Mouse (Mus musculus): Measurements from ENCODE around the gene Wdpcp.

Wdpcp gene

DNA sequence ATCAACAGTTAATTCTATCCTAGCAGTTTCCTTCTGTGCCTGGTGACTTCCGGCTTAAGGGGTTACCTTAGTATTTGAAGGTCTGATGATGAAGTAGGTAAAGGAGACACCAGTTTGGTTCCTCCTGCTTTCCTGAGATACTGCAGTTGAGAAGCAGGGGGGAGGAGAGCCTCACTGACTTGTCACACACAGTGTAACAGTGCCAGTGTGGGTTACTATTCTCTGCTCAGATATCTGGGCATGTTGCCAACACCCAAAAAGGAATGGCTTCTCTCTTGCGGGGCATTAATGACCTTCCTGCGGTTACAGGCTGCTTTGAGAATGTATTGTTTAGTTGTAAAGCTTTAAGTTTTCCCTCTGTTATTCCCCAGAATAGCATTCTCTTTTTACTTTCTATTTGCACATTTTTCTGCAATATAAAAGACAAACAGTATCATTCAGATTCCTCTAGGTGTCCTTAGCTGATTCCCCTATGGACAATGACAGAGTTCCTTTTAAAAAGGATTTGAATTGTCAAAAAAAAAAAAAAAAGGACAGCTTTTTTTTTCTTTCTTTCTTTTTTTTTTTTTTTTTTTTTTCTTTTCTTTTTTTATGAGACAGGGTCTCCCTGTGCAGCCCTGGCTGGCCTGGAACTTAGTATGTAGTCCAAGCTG, 2.5 kb upstream of the Wdpcp start:
- no peak for DNase-seq (ENCODE audit: low read depth, low spot score)

DNA sequence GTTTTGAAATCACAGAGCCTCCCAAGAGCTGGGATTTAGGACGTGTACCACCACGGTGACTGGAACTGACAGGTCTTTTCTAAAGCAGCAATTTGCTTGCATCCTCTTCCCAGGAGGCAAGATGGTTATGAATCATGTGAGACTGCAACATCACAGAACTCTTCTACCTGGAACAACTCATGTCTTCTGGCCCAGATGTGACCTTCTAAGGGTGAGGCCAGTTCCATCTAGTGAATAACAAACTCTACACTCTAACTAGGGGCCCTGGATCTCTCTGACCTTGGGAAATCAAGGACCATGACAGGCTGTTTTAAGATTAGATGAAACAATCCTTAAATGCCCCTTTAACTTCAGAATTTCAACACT, 1.9 kb upstream of the Wdpcp start:
- no peak for DNase-seq (ENCODE audit: low read depth, low spot score)

DNA sequence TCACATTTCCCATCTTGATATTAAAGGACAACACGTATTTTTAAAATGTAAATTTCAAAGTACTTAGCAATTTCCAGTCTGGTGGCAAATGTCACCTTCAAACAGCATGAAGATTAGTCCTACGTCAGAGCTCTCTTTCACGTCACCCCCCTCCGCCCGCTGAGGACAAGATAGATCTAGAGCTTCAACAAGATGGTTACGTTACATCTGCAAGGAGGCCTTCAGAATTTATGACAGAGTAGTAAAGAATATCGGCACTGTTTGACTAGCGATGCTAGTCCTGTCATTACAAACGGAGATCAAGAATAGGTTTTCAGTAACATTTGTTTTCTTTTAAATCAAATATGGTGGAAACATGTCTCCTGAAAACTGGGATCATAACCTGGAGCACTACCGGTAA, 1.1 kb upstream of the Wdpcp start:
- no peak for DNase-seq (ENCODE audit: low read depth, low spot score)

DNA sequence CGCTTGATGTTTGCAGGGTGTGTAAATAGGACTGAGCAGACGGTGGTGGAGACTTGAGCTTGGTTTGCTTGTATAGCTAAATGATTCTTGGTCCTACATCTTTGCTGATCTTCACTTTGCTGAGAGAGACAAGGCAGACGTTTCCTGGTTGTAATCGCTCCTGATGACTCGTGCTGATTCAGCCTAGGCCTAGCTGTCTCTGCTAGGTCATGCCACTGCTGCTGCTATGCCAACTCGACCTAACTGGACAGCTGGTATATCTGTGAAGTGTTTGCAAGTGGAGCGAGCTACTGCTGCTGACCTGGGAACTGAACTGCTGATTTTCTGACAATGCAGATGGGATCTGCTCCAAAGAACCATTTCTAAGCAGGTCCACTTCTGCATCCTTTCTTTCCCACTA, 9.4 kb downstream of the Wdpcp start:
- no peak for DNase-seq (ENCODE audit: low read depth, low spot score)

DNA sequence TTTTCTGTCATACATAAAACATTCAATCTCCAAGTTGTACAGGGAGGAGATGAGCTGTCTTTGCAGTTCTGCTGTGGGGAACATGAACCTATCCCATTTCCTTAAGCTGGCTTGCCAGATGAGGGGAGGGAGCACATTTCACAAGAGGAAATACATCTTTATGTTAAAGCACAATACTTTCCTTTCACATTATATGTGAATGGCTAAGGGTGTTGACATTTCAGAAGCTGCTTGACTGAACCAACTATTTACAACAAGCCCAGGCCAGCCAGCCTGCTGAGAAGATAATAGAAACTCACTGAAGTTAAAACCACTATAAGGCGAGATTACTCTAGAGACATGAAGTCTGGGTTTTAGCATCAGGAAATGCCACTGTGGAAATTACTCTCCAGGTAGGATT, 11.3 kb downstream of the Wdpcp start:
- no peak for DNase-seq (ENCODE audit: low read depth, low spot score)

DNA sequence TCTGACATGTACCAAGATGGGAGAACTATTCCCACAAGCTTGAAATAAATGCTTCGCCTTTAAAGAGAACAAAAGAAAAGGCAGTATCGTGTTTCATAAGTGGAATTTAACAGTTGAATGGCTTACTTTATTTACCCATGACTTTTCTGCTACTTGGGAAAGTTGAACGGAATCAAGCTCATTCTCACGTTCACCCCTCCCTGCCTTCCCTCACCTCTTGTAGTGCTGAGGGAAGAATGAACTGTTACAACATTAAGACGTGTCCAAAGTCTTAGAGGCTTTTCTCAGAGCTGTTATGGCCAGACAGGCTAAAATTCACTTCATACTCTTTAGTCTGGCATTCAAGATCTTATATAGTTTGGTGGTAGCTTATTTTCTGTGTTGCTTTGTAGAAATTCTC, 30.5 kb downstream of the Wdpcp start:
- DNase-seq (ENCODE audit: low read depth, low spot score) = no peak

DNA sequence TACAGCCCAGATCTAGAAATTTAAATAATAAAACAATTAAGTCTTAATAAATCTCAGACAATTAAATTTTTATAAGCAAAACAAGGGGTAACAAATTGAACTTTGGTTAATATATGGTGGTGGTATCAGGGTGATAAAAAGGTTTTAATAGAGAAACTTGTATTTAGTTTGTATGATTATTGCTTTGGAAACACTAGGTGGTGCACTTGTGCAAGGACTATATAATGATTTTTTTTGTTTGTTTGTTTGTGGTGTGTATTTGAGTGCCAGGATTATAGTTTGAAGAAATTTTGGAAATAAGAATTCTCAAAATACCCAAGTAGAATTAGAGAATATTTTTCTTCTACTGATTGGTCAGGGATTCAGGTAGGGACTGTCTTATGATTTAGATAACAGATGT, 43.9 kb downstream of the Wdpcp start:
- DNase-seq (ENCODE audit: low read depth, low spot score) = no peak

DNA sequence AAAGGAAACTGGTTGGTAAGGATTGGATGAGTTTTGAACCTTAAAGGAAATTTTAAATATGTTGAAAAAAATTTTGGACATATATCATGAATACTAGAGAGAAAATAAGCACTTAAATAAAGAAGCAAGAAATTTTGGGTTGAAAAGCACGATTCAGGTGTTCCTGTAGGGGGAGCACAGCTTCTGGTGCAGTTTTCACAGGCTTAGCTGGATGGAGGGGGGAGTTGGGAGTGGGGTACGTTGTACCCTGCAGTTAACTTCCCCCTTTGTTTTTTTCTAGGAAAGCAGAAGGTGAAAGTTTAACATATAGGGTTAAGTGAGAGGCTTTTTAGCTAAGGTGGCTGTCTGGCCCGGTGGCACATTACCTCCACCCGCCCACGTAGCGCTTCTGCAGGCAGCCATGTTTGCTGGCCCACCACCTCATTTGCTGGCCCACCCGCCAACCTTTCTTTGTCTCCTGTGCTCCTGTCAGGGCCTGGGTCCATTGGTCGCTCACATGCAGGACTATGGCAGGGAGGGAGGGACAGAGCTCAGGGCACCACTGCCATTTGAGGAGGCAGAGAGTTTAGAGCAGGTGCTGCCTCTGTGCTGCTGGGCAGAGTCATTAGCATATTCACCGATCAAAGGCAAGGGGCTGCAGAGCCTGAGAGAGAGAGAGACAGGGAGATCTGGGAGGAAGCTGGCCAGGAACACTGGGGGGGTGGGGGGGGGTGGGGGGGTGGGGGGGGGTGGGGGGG, 62.3 kb downstream of the Wdpcp start:
- no peak for DNase-seq (ENCODE audit: low read depth, low spot score)

DNA sequence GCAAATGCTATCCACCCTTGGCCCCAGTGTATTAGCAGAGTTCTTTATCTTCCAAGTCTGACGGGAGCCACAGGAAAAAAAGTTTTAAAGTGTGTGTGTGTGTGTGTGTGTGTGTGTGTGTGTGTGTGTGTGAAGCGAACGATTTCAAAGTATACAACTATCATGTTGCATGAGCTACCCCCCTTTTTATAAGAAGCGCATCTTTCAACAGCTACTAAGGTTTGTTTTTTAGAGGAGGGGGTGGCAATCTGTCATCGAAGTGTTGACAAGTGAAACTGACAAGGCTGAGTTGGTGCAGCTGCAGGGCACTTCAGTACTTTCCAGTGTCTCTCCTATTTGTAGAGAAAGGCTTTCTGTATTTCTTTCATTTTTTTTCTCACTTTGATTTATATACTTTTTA, 66.3 kb downstream of the Wdpcp start:
- DNase-seq (ENCODE audit: low read depth, low spot score) = peak; percentile 21

DNA sequence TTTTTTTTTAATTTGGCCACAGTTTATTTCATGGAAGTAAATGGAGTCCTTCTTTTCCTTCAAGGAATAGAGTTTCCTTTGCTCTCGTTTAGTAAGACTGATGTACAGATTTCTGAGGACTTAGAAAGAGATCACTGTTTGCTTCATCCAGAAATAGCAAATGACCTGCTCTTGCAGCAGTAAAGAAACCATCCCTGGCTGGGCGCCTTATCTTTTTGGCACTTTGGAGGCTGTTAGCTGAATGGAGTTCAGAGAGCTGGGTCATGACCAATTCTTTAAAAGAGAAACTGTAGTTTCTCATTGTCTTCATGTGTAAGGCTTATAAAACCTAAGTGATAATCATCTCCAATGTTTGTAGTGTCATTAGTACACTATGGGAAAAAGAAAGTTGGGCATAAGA, 67.5 kb downstream of the Wdpcp start:
- no peak for DNase-seq (ENCODE audit: low read depth, low spot score)

DNA sequence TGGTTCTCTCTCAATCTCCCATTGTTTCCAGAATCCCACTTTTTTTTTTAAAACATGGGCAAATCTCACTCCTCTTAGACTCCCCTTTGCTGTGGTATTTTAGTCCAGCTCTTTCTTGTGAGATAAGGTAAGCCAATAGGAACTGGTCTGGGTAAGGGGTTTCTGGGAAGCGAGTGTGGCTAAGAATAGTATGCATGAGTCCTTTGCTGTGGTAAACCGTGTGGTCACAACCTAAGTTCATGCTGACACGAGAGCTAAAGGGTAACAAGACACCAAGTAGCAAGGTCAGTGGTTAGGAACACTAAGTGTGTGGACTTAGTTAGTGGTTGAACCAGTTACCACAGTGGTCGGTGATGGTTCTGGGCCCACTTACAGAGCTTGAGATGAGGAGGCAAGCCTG, 72.2 kb downstream of the Wdpcp start:
- no peak for DNase-seq (ENCODE audit: low read depth, low spot score)

DNA sequence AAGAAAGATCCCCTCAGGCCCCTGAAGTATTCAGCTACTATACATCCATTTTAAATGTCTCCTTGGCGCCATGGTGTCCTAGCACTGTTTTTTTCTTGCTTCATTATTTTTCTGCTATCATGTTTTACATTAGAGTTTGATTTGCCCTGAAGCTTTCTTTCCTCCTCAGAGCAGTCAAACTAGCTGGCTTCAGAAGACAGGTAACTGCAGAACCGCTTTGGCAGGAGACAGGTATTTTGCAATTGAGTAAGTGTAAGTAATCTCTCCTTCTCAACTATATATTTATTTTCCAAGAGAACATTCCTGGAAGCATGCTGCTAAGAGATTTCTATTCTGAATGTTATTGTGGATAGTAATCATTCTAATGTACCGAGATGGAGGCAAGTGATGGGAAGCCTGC, 74.1 kb downstream of the Wdpcp start:
- no peak for DNase-seq (ENCODE audit: low read depth, low spot score)

DNA sequence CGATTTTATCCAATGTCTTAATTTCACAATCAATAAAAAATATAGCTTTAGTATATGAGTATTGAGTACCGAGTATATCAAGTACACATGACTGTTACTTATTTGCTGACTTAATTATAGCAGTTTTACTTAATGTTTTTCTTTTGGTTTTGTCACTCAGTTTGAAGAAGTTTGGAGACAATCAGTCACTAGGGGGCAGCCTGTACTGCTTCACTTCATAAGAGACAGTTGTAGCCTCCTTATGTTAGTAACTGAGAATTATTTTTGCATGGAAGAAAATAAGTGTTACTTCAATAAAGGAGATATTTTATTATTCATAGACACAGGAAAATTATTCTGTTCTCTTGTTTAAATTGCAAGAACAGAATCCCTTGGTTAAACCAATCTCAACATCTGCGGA, 87.0 kb downstream of the Wdpcp start:
- no peak for DNase-seq (ENCODE audit: low read depth, low spot score)

DNA sequence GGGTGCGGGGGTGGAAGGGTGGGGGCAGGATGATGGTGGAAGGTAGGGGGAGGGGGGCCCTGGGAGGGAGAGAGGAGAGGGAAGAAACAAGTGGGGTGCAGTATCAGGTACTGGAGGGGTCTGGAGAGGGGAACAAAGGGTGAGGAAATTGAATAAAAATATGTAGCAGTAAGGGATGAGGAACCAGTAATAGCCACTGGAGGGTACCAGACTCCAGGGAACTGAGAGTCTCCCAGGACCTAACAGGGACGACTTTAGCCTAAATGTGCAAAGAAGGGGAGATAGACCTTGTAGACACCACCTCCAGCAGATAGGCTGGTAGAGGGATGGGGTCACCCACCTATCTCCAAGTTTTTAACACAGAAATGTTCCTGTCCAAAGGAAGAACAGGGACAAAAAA, 105.0 kb downstream of the Wdpcp start:
- no peak for DNase-seq (ENCODE audit: low read depth, low spot score)

DNA sequence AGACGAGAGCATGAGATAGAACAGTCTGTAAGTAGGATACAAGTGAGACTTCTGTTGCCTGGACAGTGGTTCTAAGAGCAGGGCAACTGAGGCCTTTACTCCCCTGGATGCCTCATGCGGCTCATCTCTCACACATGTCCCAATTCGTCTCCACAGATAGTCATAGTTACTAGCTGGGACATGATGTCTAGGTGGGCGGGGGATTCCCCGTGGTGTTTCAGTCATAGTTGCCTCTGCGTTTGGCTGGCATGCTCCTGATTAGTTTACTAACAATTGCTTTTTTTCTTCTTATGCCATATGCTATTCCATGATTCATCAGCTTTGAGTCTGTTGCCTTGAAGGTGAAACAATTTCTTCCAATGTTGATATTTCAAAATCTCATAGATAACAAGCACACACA, 116.4 kb downstream of the Wdpcp start:
- DNase-seq (ENCODE audit: low read depth, low spot score) = no peak

DNA sequence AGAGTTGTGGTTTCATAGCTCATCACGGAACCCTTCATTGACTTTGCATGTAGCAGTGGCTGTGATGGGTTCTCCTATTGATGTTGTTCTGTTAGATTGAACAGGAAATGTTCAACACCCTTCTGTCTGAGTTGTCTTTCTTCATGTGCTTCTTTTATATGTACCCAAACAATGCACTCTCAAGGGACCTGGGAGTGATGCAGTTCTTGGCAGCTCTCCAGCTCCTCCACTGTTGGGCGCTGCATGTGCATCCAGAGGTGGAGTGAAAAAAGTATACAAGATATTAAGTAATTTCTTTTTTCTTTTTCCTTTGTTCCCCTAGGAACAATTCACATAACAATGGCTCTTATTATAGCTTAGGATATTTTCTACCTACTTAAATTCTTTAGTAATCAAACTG, 118.7 kb downstream of the Wdpcp start:
- no peak for DNase-seq (ENCODE audit: low read depth, low spot score)

DNA sequence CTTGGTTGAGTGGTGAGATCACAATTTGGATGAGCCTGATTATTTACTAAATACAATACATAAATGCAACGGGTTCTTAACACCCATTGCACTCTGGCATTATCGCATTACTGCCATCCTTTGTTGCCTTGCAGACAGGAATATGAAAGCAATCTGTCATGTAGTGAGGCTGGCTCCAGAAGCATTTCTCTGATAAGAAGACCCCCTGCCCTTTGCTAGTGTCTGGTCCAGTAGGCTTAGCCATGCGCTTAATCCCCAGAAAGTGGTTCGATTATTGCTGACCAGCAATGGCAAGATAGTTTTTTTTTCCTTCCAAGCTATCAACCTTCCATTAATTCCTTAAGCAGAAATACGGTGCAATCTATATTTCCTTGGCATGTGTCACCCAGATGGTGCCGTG, 122.1 kb downstream of the Wdpcp start:
- no peak for DNase-seq (ENCODE audit: low read depth, low spot score)

DNA sequence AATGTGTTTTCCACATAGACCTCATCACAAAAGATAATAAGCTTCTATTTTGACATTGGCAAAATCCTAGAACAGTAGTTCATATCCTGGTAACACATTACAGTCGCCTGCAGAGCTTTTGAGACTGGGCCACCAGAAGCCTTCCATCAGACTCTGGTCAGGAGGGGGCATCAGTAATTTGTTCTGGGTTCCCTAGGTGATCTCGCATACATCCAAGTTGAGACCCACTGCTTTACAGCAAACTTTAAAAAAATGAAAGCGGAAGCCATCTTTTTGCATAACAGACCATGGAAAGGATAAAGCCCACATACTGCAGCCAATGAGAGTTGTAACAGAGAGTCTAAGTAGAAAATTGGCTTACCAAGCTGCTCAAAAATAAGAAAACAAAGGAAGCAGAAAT, 125.6 kb downstream of the Wdpcp start:
- DNase-seq (ENCODE audit: low read depth, low spot score) = no peak

DNA sequence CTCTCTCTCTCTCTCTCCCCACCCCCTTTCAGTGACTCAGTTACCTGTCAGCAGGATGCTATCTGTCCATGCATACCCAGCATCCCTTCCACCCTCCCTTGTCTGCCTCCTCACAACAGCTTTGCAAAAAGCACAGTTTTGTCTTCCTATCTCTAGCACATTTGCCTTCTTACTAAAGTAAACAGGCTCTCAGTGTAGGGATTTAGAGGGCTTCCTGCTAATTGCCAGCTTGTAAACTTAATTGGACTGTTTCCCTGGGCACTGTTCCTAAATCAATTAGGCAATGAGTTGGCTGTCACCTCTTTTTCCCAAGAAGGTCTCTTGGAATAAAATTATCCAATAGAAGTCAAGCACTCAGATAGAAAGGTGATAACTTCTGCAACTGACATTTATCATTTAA, 141.5 kb downstream of the Wdpcp start:
- no peak for DNase-seq (ENCODE audit: low read depth, low spot score)

DNA sequence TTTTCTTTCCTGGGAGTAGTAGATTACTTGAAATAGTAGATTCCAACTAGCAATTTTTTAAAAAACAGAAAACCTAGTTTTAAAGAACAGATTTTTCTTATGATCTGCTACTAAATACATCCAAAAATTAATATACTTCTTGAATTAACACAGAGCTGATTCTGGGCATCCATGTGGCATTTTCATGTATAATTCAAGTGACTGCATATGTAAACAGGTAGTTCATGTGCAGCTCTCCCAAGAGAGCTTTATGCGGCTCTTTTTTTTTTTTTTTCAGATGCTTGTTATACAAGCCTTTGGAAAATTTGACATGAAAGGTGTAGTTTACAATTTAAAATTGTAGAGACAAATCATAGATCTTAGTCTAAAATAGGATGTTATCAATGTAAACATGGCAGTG, 142.0 kb downstream of the Wdpcp start:
- no peak for DNase-seq (ENCODE audit: low read depth, low spot score)

DNA sequence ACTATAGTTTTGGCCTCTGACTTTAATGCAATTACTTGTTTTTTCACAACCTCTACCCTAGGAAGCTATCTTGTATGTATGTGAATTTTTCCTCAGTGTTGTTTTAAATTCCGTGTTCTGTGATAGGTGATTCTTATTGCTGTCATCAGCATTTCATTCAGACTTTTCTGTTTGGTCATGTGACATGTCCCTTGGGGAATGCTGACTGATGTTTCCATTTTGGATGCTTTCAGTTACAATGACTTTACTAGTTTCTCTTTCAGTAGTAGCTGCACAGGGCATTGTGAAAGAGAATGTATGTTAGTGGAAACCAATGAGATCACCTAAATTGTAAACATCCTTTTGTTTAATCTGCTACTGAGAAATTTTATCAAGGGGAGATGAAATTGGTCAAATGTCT, 154.3 kb downstream of the Wdpcp start:
- no peak for DNase-seq (ENCODE audit: low read depth, low spot score)

DNA sequence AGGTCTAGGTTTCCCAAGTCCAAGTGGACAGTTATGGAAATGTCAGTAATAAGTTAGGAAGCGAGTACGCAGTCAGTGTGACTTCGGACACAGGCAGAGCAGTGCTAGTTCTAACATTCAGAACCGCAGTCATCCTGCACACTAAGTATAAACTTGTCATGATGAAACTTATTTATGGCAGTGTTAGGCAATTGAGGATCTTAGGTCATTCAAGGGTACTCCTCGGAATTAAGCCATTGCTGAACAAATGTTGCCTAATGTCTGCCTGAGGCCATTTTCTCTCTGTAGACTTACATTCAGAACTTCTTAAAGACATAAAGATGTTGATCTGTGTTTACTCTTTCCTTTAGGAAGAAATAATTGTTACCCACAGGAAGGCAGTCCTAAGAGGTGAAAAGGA, 157.0 kb downstream of the Wdpcp start:
- no peak for DNase-seq (ENCODE audit: low read depth, low spot score)

DNA sequence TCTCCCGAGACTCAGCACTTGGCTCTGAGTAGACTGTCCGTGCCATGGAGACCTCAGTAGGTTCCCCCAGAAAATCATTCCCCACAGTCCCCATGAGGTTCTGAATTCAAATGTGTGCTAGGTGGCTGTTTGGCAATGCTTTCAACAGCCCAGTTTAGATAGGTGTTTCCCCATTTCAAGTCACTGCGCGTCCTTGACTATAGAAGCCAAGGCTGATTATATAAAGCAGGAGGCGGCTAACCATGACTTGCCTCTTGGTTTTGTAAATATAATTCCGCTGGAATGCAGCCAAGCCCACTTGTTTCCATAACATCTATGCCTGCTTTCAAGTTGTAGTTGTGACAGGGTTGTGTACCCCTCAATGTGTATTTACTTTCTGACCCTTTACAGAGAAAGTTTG, 157.9 kb downstream of the Wdpcp start:
- DNase-seq (ENCODE audit: low read depth, low spot score) = no peak

DNA sequence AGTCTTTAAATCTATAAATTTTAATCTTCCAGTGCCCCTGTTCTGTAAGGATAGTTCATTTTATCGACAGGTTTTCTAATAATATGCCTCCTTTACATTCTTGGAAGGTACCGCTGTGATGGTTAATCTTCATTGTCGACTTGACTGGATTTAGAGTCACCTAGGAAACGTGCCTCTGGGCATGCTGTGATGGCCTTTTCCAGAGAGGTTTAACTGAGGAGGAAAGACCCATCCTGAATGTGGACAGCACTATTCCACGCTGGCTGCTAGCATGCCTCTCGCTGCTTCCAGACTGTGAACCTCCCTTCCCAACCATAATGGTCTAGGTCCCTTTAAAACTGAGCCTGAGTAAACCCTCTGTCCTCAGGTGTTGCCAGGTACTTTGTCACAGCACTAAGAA, 163.2 kb downstream of the Wdpcp start:
- no peak for DNase-seq (ENCODE audit: low read depth, low spot score)

Measured in forelimb bud, embryonic 11.5 days (tissue).